Mouse (Mus musculus) cerebellum, postnatal 4 days (tissue): ENCODE results near the gene Rngtt.

ENCODE experiments used
- DNase-seq, 2 experiments: peaks; one replicate each; pipeline ENCODE4 v3.0.0; 2022; ENCODE audit warnings: low spot score in 2 of 2, mixed read lengths in 1 of 2

Rngtt gene

DNA sequence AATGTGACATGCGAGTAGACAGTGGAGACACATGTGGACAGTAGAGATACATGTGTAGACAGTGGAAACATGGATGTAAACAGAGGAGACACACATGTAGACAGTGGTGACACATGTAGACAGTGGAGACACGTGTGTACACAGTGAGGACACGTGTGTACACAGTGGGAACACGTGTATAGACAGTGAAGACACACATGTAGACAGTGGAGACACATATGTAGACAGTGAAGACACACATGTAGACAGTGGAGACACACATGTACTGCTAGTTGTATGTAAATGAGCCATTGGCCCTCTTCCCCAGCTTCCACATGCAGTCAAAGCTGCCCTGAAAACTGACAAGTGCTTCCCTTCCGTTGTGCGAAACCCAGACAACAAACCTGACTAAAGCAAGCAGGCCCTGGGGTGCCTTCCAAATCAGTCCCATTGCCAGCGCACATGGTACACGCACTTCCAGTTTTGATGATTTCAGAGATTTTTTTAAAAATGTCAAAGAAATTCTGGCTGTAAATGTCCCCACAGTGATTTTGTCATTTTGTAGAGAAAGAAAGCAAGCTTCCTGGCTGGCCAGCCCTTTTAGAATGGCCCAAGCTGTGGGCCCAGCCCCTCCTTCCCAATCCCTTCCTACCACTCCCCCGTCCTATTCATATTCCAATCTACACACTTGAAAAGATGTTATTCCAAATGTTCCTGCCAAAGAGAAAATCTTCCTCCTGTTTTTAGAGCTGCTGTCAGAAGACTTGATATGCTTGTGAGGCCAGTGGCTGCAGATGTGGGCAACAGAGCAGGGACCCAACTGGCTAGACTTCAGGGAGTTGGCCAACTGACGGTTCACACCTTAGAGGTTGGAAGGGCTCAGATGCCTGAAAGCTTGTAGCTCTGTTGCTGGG lies 204.2 kb downstream of the Rngtt start:
- DNase-seq = no peak

DNA sequence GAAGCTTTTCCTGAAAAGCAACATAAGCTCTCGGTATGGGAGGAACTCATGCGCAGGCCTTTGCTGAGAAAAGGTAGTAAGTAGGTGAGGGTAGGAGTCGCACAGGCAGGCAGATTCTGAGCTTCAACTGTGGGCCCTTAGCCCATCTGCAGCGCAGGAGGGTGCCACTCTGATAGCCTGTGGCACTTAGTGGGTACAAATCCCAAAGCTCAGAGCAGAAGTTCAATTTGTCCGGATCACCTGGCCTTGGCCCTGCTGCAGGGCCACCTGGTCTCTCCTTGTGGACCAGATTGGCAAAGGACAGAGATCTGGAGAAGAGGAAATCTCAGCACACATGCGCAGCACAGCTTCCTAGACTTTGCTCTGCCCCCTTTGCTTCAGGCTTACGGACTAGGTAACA lies 210.1 kb downstream of the Rngtt start:
- DNase-seq = no peak

DNA sequence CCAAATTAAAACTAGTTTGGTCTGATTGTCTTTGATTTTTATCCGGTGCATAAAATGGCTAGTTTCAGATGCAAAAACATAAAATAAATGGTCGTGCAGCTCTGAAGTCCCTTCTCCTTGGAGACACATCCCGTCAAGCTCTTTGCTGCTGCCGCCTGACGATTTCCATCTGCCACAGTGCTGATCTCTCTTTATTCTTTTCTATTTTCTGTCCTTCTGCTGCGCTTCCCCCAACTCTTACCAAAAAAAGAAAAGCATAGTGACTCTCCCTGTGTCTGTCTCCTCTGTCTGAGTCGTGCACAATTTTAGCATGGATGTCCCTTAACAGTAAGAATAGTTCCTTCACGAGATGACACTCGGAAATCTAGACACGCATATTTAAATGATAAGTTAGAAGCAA lies 210.8 kb downstream of the Rngtt start:
- DNase-seq = no peak

DNA sequence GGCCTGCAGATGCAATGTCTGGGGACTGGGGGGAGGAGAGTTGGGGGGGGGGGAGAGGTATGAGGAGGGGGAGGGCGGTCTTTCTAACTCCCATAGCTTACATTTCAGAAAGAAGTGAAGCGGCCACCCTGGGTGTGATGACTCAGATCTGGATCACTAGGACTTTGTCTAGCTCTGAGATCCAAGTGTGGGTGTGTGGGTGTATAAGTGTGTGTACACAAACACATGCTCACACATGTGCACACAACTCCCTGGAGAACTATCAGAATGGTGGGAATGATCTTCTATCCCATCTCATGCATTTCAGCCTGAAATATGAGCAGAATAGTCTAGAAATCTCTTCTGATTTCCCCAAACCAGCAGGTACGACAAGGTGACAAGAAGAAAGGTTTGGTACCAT lies 213.7 kb downstream of the Rngtt start:
- DNase-seq = no peak

DNA sequence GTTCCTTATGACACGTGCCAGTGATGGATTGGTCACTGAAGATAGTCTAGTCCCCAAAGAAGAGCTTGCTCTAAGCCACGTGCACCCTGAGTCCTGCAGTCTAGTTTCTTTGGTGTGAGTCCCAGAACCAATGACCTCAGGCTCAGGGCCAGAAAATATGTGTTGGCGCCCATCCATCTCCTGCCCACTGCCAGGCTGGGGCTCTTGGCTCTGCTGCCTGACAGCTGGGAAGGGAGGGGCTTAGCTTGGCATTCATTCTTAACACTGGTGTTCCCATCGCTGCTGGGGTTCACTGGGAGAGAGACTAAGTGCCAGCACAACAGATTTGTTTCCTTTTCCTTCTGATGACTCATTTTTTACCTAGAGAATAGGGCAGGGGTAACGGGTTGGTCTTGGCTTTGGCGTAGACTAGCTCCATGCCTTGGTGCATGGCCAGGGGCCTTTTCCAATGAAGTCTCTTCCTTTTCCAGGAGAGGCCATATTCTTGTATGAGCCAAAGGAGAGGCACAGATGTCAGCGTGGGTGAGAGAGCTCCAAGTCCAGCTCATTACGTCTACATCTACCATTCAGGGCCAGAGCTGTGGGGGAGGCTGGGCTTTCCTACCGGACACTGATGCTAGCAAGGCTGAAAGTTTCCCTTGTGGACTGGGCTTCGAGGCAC lies 214.5 kb downstream of the Rngtt start:
- DNase-seq = peak; percentile 68 to 97

DNA sequence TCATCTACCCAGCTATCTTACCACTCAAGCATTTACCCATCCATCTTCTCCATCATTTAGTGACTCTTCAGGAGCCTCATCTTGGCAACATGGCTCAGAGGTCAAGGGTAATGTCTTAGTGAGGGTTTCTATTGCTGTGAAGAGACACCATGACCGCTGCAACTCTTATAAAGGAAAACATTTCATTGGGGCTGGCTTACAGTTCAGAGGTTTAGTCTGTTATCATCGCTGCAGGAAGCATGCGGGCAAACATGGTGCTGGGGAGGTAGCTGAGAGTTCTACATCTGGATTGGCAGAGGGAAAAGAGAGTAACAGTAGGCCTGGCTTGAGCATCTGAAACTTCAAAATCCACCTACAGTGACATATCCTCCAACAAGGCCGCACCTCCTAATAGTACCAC lies 215.2 kb downstream of the Rngtt start:
- DNase-seq = no peak

GRCm38 (mm10) chr4:33526092-33526491 lies 216.0 kb downstream of the Rngtt start:
- no peak for DNase-seq

- DNase-seq = no peak
Observed at GRCm38 (mm10) chr4:33526675-33527074, 216.6 kb downstream of the Rngtt start.

GRCm38 (mm10) chr4:33532596-33532995 lies 222.5 kb downstream of the Rngtt start:
- DNase-seq = no peak

DNA sequence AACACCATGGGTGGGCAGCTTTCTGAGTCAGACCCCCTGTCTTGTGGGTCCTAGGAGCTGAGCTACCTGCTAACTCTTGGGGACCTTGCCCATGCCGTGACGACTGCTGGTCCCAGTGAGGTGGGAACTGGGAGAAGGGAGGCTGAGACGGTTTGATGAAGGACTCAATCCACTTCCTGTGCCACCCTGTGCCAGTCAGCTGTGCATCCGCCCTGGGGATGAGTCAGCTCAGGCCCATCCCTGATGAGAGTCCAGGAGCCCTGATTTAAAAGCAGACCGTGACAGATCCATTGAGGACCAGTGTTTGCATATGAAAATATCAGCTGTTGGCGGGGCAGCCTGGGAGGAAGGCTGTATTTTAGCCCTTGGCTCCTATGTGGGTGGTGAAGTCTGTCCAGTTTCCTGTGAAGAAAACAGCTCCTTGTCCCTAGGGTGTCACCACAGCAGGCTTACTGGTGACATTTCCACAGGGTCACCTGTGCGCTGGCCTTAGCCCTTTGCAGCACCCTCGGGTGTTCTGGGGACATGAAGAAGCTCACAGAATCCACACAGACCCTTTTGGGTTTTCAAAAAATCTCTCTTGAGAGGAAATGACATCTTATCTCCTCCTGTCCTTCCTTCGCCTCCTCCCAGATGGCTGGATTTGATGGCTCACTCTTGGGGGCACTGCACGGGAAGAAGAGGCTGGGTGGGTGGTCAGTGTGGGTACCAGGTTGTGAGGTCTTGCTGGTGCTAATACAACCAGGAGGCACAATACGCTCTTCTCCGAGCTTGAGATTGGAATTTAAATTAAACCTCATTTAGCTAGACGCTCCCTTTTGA lies 234.9 kb downstream of the Rngtt start:
- DNase-seq = no peak

DNA sequence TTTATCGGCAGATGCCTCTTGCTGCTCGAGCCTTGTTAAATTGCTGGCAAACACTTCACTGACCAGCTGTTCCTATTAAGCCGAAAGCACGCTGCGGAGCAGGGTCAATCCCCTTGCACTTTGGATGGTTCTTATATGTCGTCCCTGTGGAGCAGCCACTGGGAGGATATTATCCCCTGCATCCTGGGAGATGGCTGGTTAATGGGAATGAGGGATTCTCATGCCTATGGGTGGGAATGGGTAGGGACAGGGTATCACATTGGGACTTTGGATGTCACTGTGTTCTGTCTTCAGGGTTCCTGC lies 235.4 kb downstream of the Rngtt start:
- DNase-seq = no peak

GRCm38 (mm10) chr4:33546278-33546677 lies 236.2 kb downstream of the Rngtt start:
- DNase-seq = no peak

DNA sequence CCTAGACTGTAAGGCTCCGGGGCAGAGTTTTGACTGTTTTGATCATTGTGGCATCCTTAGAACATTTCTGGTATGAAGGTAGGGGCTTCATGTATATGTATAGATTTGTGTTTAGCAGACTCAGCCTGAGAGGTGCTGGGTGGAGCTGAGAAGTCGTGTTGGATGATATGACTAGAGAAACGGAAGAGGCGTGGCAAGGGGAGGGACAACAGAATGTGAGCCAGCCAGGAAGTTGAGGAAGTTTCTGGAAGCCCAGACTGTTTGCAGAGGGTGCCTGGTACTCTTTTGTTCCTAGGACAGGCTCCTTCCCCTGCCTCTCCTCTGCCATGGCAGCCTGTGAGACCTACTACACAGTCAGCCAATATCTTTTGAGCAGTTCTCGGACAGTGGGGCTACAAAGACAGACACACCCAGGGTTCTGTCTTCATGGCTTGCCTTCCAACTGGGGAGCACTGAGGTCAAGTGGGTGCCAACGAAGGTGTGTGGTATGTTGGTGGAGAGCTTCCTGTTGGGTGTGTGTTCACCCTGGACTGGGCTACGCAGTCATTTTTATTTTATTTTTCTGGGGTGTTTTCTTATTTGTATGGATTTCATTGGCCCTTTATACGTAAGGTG lies 237.3 kb downstream of the Rngtt start:
- no peak for DNase-seq

- DNase-seq = no peak
Observed at GRCm38 (mm10) chr4:33549606-33550005, 239.5 kb downstream of the Rngtt start.
